Mouse (Mus musculus): Measurements from ENCODE around the gene Hcn4. TPM values are rescaled to one million over a fixed set of nuclear protein-coding genes. Genes with fewer than 3 reads are reported as not detected.

The Hcn4 gene
- polyA plus RNA-seq, 1 experiment: 0.22 TPM

DNA sequence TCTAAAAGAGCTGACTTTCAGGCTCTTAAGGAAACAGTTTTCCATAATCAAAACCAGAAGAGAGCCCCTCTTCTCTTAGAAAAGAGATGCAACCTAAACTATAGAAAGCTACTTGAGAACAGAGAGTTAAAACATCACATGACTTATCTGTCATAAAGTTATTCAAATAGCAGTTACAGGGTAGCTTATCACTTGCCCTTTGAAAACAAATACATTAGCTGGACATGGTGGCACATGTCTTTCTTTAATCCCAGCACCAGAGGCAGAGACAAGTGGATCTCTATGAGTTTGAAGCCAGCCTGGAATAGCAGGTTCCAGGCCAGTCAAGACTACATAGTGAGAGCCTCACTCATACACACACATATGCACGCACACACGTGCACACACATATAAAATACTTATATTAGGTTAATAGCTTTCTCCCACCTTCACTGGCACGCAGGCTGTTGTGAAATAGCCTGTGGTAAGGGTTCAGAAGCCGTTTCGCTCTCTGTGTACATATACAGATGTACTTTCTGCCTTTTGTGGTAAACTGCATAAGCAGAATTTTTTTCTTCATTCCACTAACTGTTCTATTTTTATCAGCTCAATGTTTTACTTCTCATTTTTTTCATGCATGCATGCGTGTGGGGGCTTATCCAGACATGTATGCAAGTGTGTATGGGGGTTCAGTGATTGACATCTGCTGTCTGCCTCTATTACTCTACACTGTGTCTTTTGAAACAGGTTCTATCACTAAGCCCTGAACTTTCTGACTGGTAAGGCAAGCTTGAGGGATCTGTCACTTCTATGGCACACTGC, 68.8 kb downstream of the Hcn4 start:
- Histone ChIP-seq H3K36me3 (ENCODE audit: control insufficient read depth, insufficient read depth, low read length, poor library complexity, severe bottlenecking) (peaks cover 2% of the 10 kb centered on the region; the same call in 1 of the 2 replicates), H3K27ac (ENCODE audit: insufficient read depth, low read length) (no peak overlapping the region), H3K4me1 (ENCODE audit: control insufficient read depth, insufficient read depth, low read length) (no peaks in the 10 kb centered on the region), H3K4me3 (ENCODE audit: low read depth, low read length) (no peak overlapping the region), H3K27me3 (ENCODE audit: control insufficient read depth, insufficient read depth, low read length, poor library complexity, severe bottlenecking) (no peaks in the 10 kb centered on the region), H3K9ac (ENCODE audit: low read depth, poor library complexity, severe bottlenecking) (no peak overlapping the region), H3K9me3 (replicated peaks; ENCODE audit: control insufficient read depth, insufficient read depth, low read length, poor library complexity, severe bottlenecking) (no peaks in the 10 kb centered on the region)
- TF ChIP-seq CTCF (IDR thresholded peaks at IDR 0.05; ENCODE audit: low read depth, low read length): no peak
- TF ChIP-seq POLR2A (IDR thresholded peaks at IDR 0.05; ENCODE audit: insufficient read depth, low read length): no peak
- TF ChIP-seq EP300 (IDR thresholded peaks at IDR 0.05; ENCODE audit: insufficient read depth, low read depth, low read length): no peak

DNA sequence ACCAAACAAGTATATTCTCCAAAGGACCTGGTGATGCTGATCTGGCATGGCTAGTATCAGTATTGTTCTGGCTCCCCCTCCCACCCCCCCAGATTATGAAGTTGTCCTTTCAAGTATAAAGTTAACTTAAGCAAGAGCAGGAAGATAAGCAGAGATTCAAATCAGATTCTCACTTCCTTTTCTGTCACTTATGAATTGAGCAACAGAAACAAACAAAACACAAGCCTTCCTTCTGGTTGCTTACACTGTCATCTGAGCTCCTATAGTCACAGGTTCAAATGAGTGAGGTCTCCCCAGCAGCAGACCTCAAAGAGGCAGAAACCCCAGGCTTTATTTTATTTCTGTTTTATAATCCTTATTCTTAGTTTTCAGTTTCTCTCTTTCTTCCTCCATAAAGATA, 76.4 kb downstream of the Hcn4 start:
- Histone ChIP-seq H3K27ac (ENCODE audit: insufficient read depth, low read length) (no peak overlapping the region), H3K9ac (ENCODE audit: low read depth, poor library complexity, severe bottlenecking) (no peak overlapping the region), H3K27me3 (ENCODE audit: control insufficient read depth, insufficient read depth, low read length, poor library complexity, severe bottlenecking) (no peaks in the 10 kb centered on the region), H3K4me1 (ENCODE audit: control insufficient read depth, insufficient read depth, low read length) (no peaks in the 10 kb centered on the region), H3K36me3 (ENCODE audit: control insufficient read depth, insufficient read depth, low read length, poor library complexity, severe bottlenecking) (no peaks in the 10 kb centered on the region), H3K9me3 (replicated peaks; ENCODE audit: control insufficient read depth, insufficient read depth, low read length, poor library complexity, severe bottlenecking) (no peaks in the 10 kb centered on the region), H3K4me3 (ENCODE audit: low read depth, low read length) (no peak overlapping the region)
- TF ChIP-seq POLR2A (IDR thresholded peaks at IDR 0.05; ENCODE audit: insufficient read depth, low read length) (no peak), CTCF (IDR thresholded peaks at IDR 0.05; ENCODE audit: low read depth, low read length) (no peak), EP300 (IDR thresholded peaks at IDR 0.05; ENCODE audit: insufficient read depth, low read depth, low read length) (no peak)

DNA sequence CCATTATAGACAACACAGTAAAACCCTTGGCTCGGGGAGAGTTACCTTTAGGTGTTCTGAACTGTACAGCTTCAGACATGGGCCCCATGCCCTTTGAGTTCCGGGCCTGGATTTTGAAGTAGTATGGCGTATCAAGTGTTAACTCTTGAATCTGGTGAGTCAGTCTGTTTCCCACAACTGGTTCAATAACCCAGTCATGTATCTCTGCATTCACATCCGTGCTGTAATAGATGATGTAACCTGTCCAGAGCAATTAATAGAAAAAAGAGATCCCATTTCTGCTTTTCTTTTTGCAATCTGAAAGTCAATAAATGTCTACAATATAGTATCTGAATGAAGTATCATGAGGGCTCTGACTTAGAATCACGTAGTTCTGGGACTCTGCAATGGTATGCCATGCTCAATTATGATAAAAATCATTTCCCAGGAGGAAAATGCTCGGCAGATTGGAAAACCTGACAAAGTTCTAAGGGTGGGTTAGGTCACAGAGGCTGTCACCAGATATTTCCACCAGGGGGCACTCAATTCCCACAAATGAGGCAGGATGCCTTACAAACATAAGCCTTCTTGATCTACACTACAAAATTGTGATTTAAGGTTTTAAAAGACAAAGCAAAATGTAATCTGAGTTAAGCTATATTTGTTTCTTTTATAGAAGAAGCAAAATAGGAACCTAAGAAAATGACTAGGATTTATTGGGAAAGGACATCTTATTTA, 79.8 kb downstream of the Hcn4 start:
- no peak overlapping the region for H3K4me3 ChIP-seq (ENCODE audit: low read depth, low read length)
- H3K27ac ChIP-seq (ENCODE audit: insufficient read depth, low read length): no peak overlapping the region
- TF ChIP-seq POLR2A (IDR thresholded peaks at IDR 0.05; ENCODE audit: insufficient read depth, low read length) (no peak), CTCF (IDR thresholded peaks at IDR 0.05; ENCODE audit: low read depth, low read length) (no peak), EP300 (IDR thresholded peaks at IDR 0.05; ENCODE audit: insufficient read depth, low read depth, low read length) (no peak)
- no peaks in the 10 kb centered on the region for H3K9me3 ChIP-seq (replicated peaks; ENCODE audit: control insufficient read depth, insufficient read depth, low read length, poor library complexity, severe bottlenecking)
- H3K9ac ChIP-seq (ENCODE audit: low read depth, poor library complexity, severe bottlenecking): no peak overlapping the region
- peaks cover 6% of the 10 kb centered on the region for H3K36me3 ChIP-seq (ENCODE audit: control insufficient read depth, insufficient read depth, low read length, poor library complexity, severe bottlenecking)
- no peaks in the 10 kb centered on the region for H3K27me3 ChIP-seq (ENCODE audit: control insufficient read depth, insufficient read depth, low read length, poor library complexity, severe bottlenecking)
- H3K4me1 ChIP-seq (ENCODE audit: control insufficient read depth, insufficient read depth, low read length): no peaks in the 10 kb centered on the region

Other genes with a start within 250 kb of the Hcn4 start
- gene Nptn, start 241.2 kb upstream of the Hcn4 start, polyA plus RNA-seq (2011; ENCODE audit: insufficient read depth, insufficient read length, low read depth, missing spikeins): 91.4 and 93.4 TPM in 2 replicates
- gene Rec114, start 79.4 kb upstream of the Hcn4 start, polyA plus RNA-seq (2011; ENCODE audit: insufficient read depth, insufficient read length, low read depth, missing spikeins): 6.1 and 7.7 TPM in 2 replicates
- 27.3 and 28.1 TPM in 2 replicates for gene Neo1, start 213.0 kb downstream of the Hcn4 start, polyA plus RNA-seq (2011; ENCODE audit: insufficient read depth, insufficient read length, low read depth, missing spikeins)